Mouse (Mus musculus): Measurements from ENCODE around the gene Ccser1. TPM values are rescaled to one million over a fixed set of nuclear protein-coding genes. Genes with fewer than 3 reads are reported as not detected.
A peak's percentile ranks its signal among the peaks of the same experiment; 100 is the strongest.

Gene Ccser1
- polyA plus RNA-seq, 1 experiment = 5.3 TPM

- H3K4me3 ChIP-seq (ENCODE audit: insufficient read depth, low read length) = no peak overlapping the region
- no peaks in the 10 kb centered on the region for H3K4me1 ChIP-seq (ENCODE audit: control insufficient read depth, insufficient read depth, low read length)
- no peak for TF ChIP-seq POLR2A (IDR thresholded peaks at IDR 0.05; ENCODE audit: low read depth, low read length)
- TF ChIP-seq CTCF (IDR thresholded peaks at IDR 0.05; ENCODE audit: borderline replicate concordance, insufficient read depth, low read length) = no peak
- no peak overlapping the region for H3K27ac ChIP-seq (ENCODE audit: insufficient read depth, low read length)
Measured at GRCm38 (mm10) chr6:61805481-61805880, 625.4 kb downstream of the Ccser1 start.

- TF ChIP-seq POLR2A (IDR thresholded peaks at IDR 0.05; ENCODE audit: low read depth, low read length) (no peak), CTCF (IDR thresholded peaks at IDR 0.05; ENCODE audit: borderline replicate concordance, insufficient read depth, low read length) (no peak)
- no peak overlapping the region for H3K4me3 ChIP-seq (ENCODE audit: insufficient read depth, low read length)
- H3K4me1 ChIP-seq (ENCODE audit: control insufficient read depth, insufficient read depth, low read length) = no peaks in the 10 kb centered on the region
- H3K27ac ChIP-seq (ENCODE audit: insufficient read depth, low read length) = no peak overlapping the region
Measured at GRCm38 (mm10) chr6:61817716-61818115, 637.6 kb downstream of the Ccser1 start.

- H3K27ac ChIP-seq (ENCODE audit: insufficient read depth, low read length) = no peak overlapping the region
- no peak for TF ChIP-seq CTCF (IDR thresholded peaks at IDR 0.05; ENCODE audit: borderline replicate concordance, insufficient read depth, low read length)
- no peak for TF ChIP-seq POLR2A (IDR thresholded peaks at IDR 0.05; ENCODE audit: low read depth, low read length)
- H3K4me3 ChIP-seq (ENCODE audit: insufficient read depth, low read length) = no peak overlapping the region
- no peaks in the 10 kb centered on the region for H3K4me1 ChIP-seq (ENCODE audit: control insufficient read depth, insufficient read depth, low read length)
Measured at GRCm38 (mm10) chr6:61876302-61876701, 696.2 kb downstream of the Ccser1 start.

- Histone ChIP-seq H3K27ac (ENCODE audit: insufficient read depth, low read length) (no peak overlapping the region), H3K4me3 (ENCODE audit: insufficient read depth, low read length) (no peak overlapping the region), H3K4me1 (ENCODE audit: control insufficient read depth, insufficient read depth, low read length) (no peaks in the 10 kb centered on the region)
- TF ChIP-seq POLR2A (IDR thresholded peaks at IDR 0.05; ENCODE audit: low read depth, low read length) = no peak
- TF ChIP-seq CTCF (IDR thresholded peaks at IDR 0.05; ENCODE audit: borderline replicate concordance, insufficient read depth, low read length) = no peak
Measured at GRCm38 (mm10) chr6:61898238-61898637, 718.1 kb downstream of the Ccser1 start.

GRCm38 (mm10) chr6:61902715-61903114, 722.6 kb downstream of the Ccser1 start:
- TF ChIP-seq CTCF (IDR thresholded peaks at IDR 0.05; ENCODE audit: borderline replicate concordance, insufficient read depth, low read length) = peak; percentile 23; the same call in 1 of the 2 replicates
- no peak for TF ChIP-seq POLR2A (IDR thresholded peaks at IDR 0.05; ENCODE audit: low read depth, low read length)
- H3K27ac ChIP-seq (ENCODE audit: insufficient read depth, low read length) = no peak overlapping the region
- H3K4me1 ChIP-seq (ENCODE audit: control insufficient read depth, insufficient read depth, low read length) = no peaks in the 10 kb centered on the region
- no peak overlapping the region for H3K4me3 ChIP-seq (ENCODE audit: insufficient read depth, low read length)

- H3K27ac ChIP-seq (ENCODE audit: insufficient read depth, low read length) = no peak overlapping the region
- TF ChIP-seq POLR2A (IDR thresholded peaks at IDR 0.05; ENCODE audit: low read depth, low read length) (no peak), CTCF (IDR thresholded peaks at IDR 0.05; ENCODE audit: borderline replicate concordance, insufficient read depth, low read length) (no peak)
Measured at GRCm38 (mm10) chr6:61912896-61913295, 732.8 kb downstream of the Ccser1 start.

GRCm38 (mm10) chr6:61931622-61932021, 751.5 kb downstream of the Ccser1 start:
- H3K4me1 ChIP-seq (ENCODE audit: control insufficient read depth, insufficient read depth, low read length) = no peaks in the 10 kb centered on the region
- H3K27ac ChIP-seq (ENCODE audit: insufficient read depth, low read length) = no peak overlapping the region
- H3K4me3 ChIP-seq (ENCODE audit: insufficient read depth, low read length) = no peak overlapping the region
- TF ChIP-seq CTCF (IDR thresholded peaks at IDR 0.05; ENCODE audit: borderline replicate concordance, insufficient read depth, low read length) = no peak
- TF ChIP-seq POLR2A (IDR thresholded peaks at IDR 0.05; ENCODE audit: low read depth, low read length) = no peak

More at GRCm38 (mm10) chr6:61912896-61913295, 732.8 kb downstream of the Ccser1 start:
- no peak overlapping the region for H3K4me3 ChIP-seq (ENCODE audit: insufficient read depth, low read length)
- H3K4me1 ChIP-seq (ENCODE audit: control insufficient read depth, insufficient read depth, low read length) = no peaks in the 10 kb centered on the region

GRCm38 (mm10) chr6:61936656-61937055, 756.5 kb downstream of the Ccser1 start:
- Histone ChIP-seq H3K4me1 (ENCODE audit: control insufficient read depth, insufficient read depth, low read length) (no peaks in the 10 kb centered on the region), H3K4me3 (ENCODE audit: insufficient read depth, low read length) (no peak overlapping the region), H3K27ac (ENCODE audit: insufficient read depth, low read length) (no peak overlapping the region)
- TF ChIP-seq CTCF (IDR thresholded peaks at IDR 0.05; ENCODE audit: borderline replicate concordance, insufficient read depth, low read length) = no peak
- TF ChIP-seq POLR2A (IDR thresholded peaks at IDR 0.05; ENCODE audit: low read depth, low read length) = no peak

GRCm38 (mm10) chr6:61939236-61939635, 759.1 kb downstream of the Ccser1 start:
- TF ChIP-seq CTCF (IDR thresholded peaks at IDR 0.05; ENCODE audit: borderline replicate concordance, insufficient read depth, low read length) (no peak), POLR2A (IDR thresholded peaks at IDR 0.05; ENCODE audit: low read depth, low read length) (no peak)

GRCm38 (mm10) chr6:61953703-61954102, 773.6 kb downstream of the Ccser1 start:
- Histone ChIP-seq H3K27ac (ENCODE audit: insufficient read depth, low read length) (no peak overlapping the region), H3K4me1 (ENCODE audit: control insufficient read depth, insufficient read depth, low read length) (no peaks in the 10 kb centered on the region), H3K4me3 (ENCODE audit: insufficient read depth, low read length) (no peak overlapping the region)
- TF ChIP-seq POLR2A (IDR thresholded peaks at IDR 0.05; ENCODE audit: low read depth, low read length) = no peak
- TF ChIP-seq CTCF (IDR thresholded peaks at IDR 0.05; ENCODE audit: borderline replicate concordance, insufficient read depth, low read length) = no peak

More at GRCm38 (mm10) chr6:61939236-61939635, 759.1 kb downstream of the Ccser1 start:
- H3K4me3 ChIP-seq (ENCODE audit: insufficient read depth, low read length) = no peak overlapping the region
- no peaks in the 10 kb centered on the region for H3K4me1 ChIP-seq (ENCODE audit: control insufficient read depth, insufficient read depth, low read length)
- peak overlapping the region; percentile 65 for H3K27ac ChIP-seq (ENCODE audit: insufficient read depth, low read length)

- no peak overlapping the region for H3K4me3 ChIP-seq (ENCODE audit: insufficient read depth, low read length)
- H3K4me1 ChIP-seq (ENCODE audit: control insufficient read depth, insufficient read depth, low read length) = no peaks in the 10 kb centered on the region
- no peak overlapping the region for H3K27ac ChIP-seq (ENCODE audit: insufficient read depth, low read length)
- TF ChIP-seq POLR2A (IDR thresholded peaks at IDR 0.05; ENCODE audit: low read depth, low read length) = no peak
- no peak for TF ChIP-seq CTCF (IDR thresholded peaks at IDR 0.05; ENCODE audit: borderline replicate concordance, insufficient read depth, low read length)
Measured at GRCm38 (mm10) chr6:61976878-61977277, 796.8 kb downstream of the Ccser1 start.

All from embryonic fibroblast, embryonic 13.5 days (primary cell).